Mouse (Mus musculus): ENCODE data around the gene Cstad. TPM values are rescaled to one million over a fixed set of nuclear protein-coding genes. Genes with fewer than 3 reads are reported as not detected.

Cstad gene
- total RNA-seq (2023; ENCODE audit: inconsistent age): 4.6 to 7.9 TPM (median 5.7 TPM) in 4 replicates

DNA sequence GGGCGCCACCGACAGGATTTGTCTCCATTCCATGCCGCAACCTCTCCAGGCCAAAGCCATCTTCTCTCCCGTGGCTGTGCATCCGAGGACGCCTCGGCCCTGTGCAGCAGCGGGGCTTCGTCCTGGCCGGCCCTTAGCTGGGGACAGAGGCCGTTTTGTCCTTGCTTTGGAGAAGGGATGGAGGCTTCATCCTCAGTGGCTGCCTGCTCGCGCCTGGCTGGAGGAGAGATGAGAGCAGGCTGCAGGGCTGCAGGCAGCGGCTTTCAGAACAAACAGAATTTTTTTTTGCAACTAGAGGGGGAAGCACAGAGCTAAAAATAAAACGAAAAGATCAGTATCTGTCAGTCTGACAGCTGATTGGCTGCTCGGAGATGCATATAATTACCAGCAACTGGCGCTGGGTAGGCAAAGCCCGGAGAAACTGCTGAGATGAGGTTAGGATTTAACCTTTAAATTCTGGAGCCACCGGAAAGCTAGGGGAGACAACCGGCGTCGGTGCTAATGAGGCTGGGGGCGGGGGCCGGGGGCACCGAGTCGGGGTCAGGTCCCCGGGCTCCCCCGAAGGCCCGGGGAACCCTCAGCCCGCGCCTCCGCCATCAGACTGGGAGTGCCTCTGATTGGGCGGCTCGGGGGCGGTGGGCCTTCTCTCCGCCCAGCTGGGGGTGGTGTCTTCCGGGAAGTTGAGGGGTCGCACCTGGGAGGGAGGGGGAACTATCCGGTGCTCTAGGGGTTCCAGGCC, at the start of gene Cstad:
Gene Cstad, plus strand, starts transcription at position 400 of the 739 bp plus-strand sequence.

Other genes starting within 250 kb of the Cstad start
- 56.1 to 83.8 TPM (median 71.9 TPM) in 4 replicates for gene Sh3glb2, start 235.7 kb upstream of the Cstad start, total RNA-seq (2023; ENCODE audit: inconsistent age)
- 12.5 to 23.0 TPM (median 18.0 TPM) in 4 replicates for gene Miga2, start 230.8 kb upstream of the Cstad start, total RNA-seq (2023; ENCODE audit: inconsistent age)
- gene Dolpp1, start 202.8 kb upstream of the Cstad start, total RNA-seq (2023; ENCODE audit: inconsistent age): 17.4 to 23.5 TPM (median 19.5 TPM) in 4 replicates
- 20.2 to 34.2 TPM (median 25.9 TPM) in 4 replicates for gene Crat, start 179.2 kb upstream of the Cstad start, total RNA-seq (2023; ENCODE audit: inconsistent age)
- 140 to 153 TPM (median 144 TPM) in 4 replicates for gene Ptpa, start 179.0 kb upstream of the Cstad start, total RNA-seq (2023; ENCODE audit: inconsistent age)
- gene Ier5l, start 120.8 kb upstream of the Cstad start, total RNA-seq (2023; ENCODE audit: inconsistent age): 2.8 to 4.8 TPM (median 3.2 TPM) in 4 replicates
- gene 1700001O22Rik, start 208.6 kb downstream of the Cstad start, total RNA-seq (2023; ENCODE audit: inconsistent age): 0.77 to 0.96 TPM in 2 of 4 replicates, not detected in the others
- gene Ntmt1, start 212.8 kb downstream of the Cstad start, total RNA-seq (2023; ENCODE audit: inconsistent age): 29.1 to 35.1 TPM (median 32.4 TPM) in 4 replicates
- 31.2 to 40.0 TPM (median 36.7 TPM) in 4 replicates for gene Asb6, start 235.3 kb downstream of the Cstad start, total RNA-seq (2023; ENCODE audit: inconsistent age)
- 0.48 to 0.51 TPM in 2 of 4 replicates, not detected in the others for gene Prrx2, start 239.9 kb downstream of the Cstad start, total RNA-seq (2023; ENCODE audit: inconsistent age)

All from B cell, adult (primary cell).